In the genomic region with DNA sequence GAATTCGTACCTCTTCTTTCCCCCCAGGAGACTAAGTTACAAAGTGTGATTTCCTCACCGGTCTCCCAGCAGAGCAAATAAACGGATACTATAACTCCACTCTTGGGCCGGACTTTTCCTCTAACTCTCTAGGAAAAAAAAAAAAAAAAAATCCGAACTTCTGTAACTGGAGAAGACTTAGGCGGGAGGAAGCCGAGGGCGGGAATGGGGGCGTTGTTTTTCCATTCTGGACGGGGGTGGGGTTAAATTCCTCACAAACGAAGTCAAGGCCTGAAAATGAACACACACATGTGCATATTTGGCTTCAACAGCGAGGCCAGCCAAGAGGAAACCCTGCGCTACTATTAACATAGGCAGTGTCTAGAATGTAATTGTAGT, we compare ENCODE assay signal across 8 mouse cellular contexts. TPM values are rescaled to one million over a fixed set of nuclear protein-coding genes. Genes with fewer than 3 reads are reported as not detected.
DNase-seq lines count a peak whose midpoint lies in the region; ATAC-seq and TF ChIP-seq lines count a peak whose summit lies in the region.

No protein-coding gene starts in this region.

- H3K36me3 ChIP-seq in intestine, embryonic 16.5 days (ENCODE audit: control insufficient read depth, insufficient read depth, low read length), result no peaks in the 10 kb centered on the region
- no peaks in the 10 kb centered on the region for H3K36me3 ChIP-seq in neural tube, embryonic 14.5 days (ENCODE audit: control insufficient read depth, insufficient read depth, low read length)

- no peak for TF ChIP-seq POLR2A in lung, adult 2 months (IDR thresholded peaks at IDR 0.05; ENCODE audit: borderline replicate concordance, extremely low read depth, low read depth, low read length)

- peak overlapping the region; percentile 79 for H3K4me2 ChIP-seq in intestine, embryonic 16.5 days (ENCODE audit: low read depth, low read length)
- peak overlapping the region; percentile 69 for H3K4me2 ChIP-seq in neural tube, embryonic 14.5 days (ENCODE audit: low read depth, low read length)

- peak overlapping the region; percentile 97 for H3K4me3 ChIP-seq in intestine, embryonic 16.5 days (ENCODE audit: low read length)
- H3K4me3 ChIP-seq in lung, adult 2 months (replicated peaks; ENCODE audit: extremely low read depth, low read depth, low read length), result peak overlapping the region; percentile 95
- peak overlapping the region; percentile 84 for H3K4me3 ChIP-seq in neural tube, embryonic 14.5 days (ENCODE audit: low read depth, low read length)

- H3K9ac ChIP-seq in intestine, embryonic 16.5 days (ENCODE audit: low read depth, low read length), result peak overlapping the region; percentile 93
- peak overlapping the region; percentile 84 for H3K9ac ChIP-seq in neural tube, embryonic 14.5 days (replicated peaks; ENCODE audit: low read depth, low read length)

- no peaks in the 10 kb centered on the region for H3K27me3 ChIP-seq in intestine, embryonic 16.5 days (replicated peaks; ENCODE audit: control insufficient read depth, insufficient read depth, low read length)
- no peaks in the 10 kb centered on the region for H3K27me3 ChIP-seq in neural tube, embryonic 14.5 days (ENCODE audit: control insufficient read depth, insufficient read depth, low read length)

- peak; percentile 12 for DNase-seq in urinary bladder, postnatal 10 days (ENCODE audit: low spot score)
- no peak for DNase-seq in urinary bladder, adult 2 months (ENCODE audit: low spot score)
- peak; percentile 76 for DNase-seq in embryo, embryonic 10 days (ENCODE audit: low spot score)
- no peak for DNase-seq in lung, adult 2 months
- no peak for DNase-seq in frontal cortex, postnatal 25 days (ENCODE audit: low spot score in 2 of 2)

- no peak for TF ChIP-seq CTCF in lung, adult 2 months (IDR thresholded peaks at IDR 0.05; ENCODE audit: insufficient read depth, low read length)

- peak; percentile 55 for ATAC-seq in granulocyte monocyte progenitor cell, adult 5-6 weeks (replicated peaks; ENCODE audit: poor library complexity, severe bottlenecking)
- ATAC-seq in intestine, embryonic 16.5 days, result peak; percentile 82
- peak; percentile 47; the same call in 1 of the 2 replicates for ATAC-seq in neural tube, embryonic 14.5 days (ENCODE audit: low read depth)

- no peaks in the 10 kb centered on the region for H3K9me3 ChIP-seq in intestine, embryonic 16.5 days (ENCODE audit: control insufficient read depth, low read length)
- H3K9me3 ChIP-seq in neural tube, embryonic 14.5 days (ENCODE audit: control insufficient read depth, low read length), result no peaks in the 10 kb centered on the region

- under 1% methylated on average over 13 of the region's 13 CpGs for WGBS in intestine, embryonic 16.5 days
- WGBS in lung, adult 2 months, result under 1% methylated on average over 13 of the region's 13 CpGs
- WGBS in neural tube, embryonic 14.5 days, result 1% methylated on average over 13 of the region's 13 CpGs

- H3K4me1 ChIP-seq in intestine, embryonic 16.5 days (ENCODE audit: control insufficient read depth, insufficient read depth, low read length), result peaks cover 17% of the 10 kb centered on the region
- H3K4me1 ChIP-seq in lung, adult 2 months (ENCODE audit: control insufficient read depth, insufficient read depth, low read length), result no peaks in the 10 kb centered on the region; the same call in 1 of the 2 replicates
- peaks cover 9% of the 10 kb centered on the region for H3K4me1 ChIP-seq in neural tube, embryonic 14.5 days (ENCODE audit: control insufficient read depth, insufficient read depth, low read length)

- H3K27ac ChIP-seq in intestine, embryonic 16.5 days (ENCODE audit: low read length), result peak overlapping the region; percentile 94
- H3K27ac ChIP-seq in neural tube, embryonic 14.5 days (ENCODE audit: low read depth, low read length), result peak overlapping the region; percentile 49

RNA-seq across cellular contexts. Expression of a gene that starts 19.1 kb away (rescaled TPM):
- polyA plus RNA-seq in urinary bladder, adult 2 months (2012; rRNA removed), result 43.5 and 48.6 TPM in 2 replicates
- 32.8 and 44.5 TPM in 2 replicates for total RNA-seq in granulocyte monocyte progenitor cell, adult 5-6 weeks (2014; fragmentation: Nextera tagmentation)
- total RNA-seq in granulocyte monocyte progenitor cell, adult 5-6 weeks (2017), result 72.4 and 77.3 TPM in 2 replicates
- 51.3 and 56.3 TPM in 2 replicates for polyA plus RNA-seq in intestine, embryonic 16.5 days (2015; fragmentation: Nextera tagmentation; extraction: Ambion mirVana)
- polyA plus RNA-seq in lung, adult 2 months (2012; rRNA removed), result 14.3 and 22.7 TPM in 2 replicates
- 156 and 170 TPM in 2 replicates for polyA plus RNA-seq in neural tube, embryonic 14.5 days (2014; fragmentation: Nextera tagmentation; extraction: Ambion mirVana)

RNA-seq across cellular contexts. Expression of a gene that starts 53.2 kb away (rescaled TPM):
- polyA plus RNA-seq in urinary bladder, adult 2 months (2012; rRNA removed), result 55.7 and 64.4 TPM in 2 replicates
- 67.1 and 82.9 TPM in 2 replicates for total RNA-seq in granulocyte monocyte progenitor cell, adult 5-6 weeks (2014; fragmentation: Nextera tagmentation)
- total RNA-seq in granulocyte monocyte progenitor cell, adult 5-6 weeks (2017), result 46.5 and 57.2 TPM in 2 replicates
- polyA plus RNA-seq in intestine, embryonic 16.5 days (2015; fragmentation: Nextera tagmentation; extraction: Ambion mirVana), result 41.6 and 44.2 TPM in 2 replicates
- polyA plus RNA-seq in lung, adult 2 months (2012; rRNA removed), result 20.6 and 22.6 TPM in 2 replicates
- 98.6 and 122 TPM in 2 replicates for polyA plus RNA-seq in neural tube, embryonic 14.5 days (2014; fragmentation: Nextera tagmentation; extraction: Ambion mirVana)

Comparison
In these comparisons a context has a peak if more than half of its experiments do, and no peak if none do; other contexts are left out.
1. DNase-seq: peak in urinary bladder, postnatal 10 days (single experiment) and embryo, embryonic 10 days (single experiment); none in urinary bladder, adult 2 months (single experiment), lung, adult 2 months (single experiment) and frontal cortex, postnatal 25 days (0 of 2).
2. Peak in every context shown above with its lines, with median percentiles within 50 percentile points of each other: ATAC-seq and H3K4me3 ChIP-seq.